Mouse (Mus musculus) left cerebral cortex, postnatal 10 days (tissue): ENCODE results near the gene Cphx2. TPM values are rescaled to one million over a fixed set of nuclear protein-coding genes. Genes with fewer than 3 reads are reported as not detected.

Source experiments
- total RNA-seq, 2 experiments: library from RNA; stranded (reverse); gene quantifications; 2 replicates each; pipeline ENCODE4 v1.2.3; 2021

Gene Cphx2
- total RNA-seq, 2 experiments from 2014 or later = not detected

Other genes starting within 250 kb of the Cphx2 start
- gene Anxa11, start 239.4 kb upstream of the Cphx2 start, total RNA-seq = 10 to 100 TPM in 1 of 2 experiments, 1 to 10 TPM in 1; 9.3 to 11.0 TPM
- gene Plac9a, start 178.4 kb upstream of the Cphx2 start, total RNA-seq = 1 to 10 TPM in 1 of 2 experiments, not detected in 1; 1.4 TPM
- 10 to 100 TPM; 19.3 to 19.6 TPM for gene Tmem254a, start 153.8 kb upstream of the Cphx2 start, total RNA-seq
- not detected for gene Cphx1, start 143.2 kb upstream of the Cphx2 start, total RNA-seq
- gene Duxbl1, start 102.9 kb upstream of the Cphx2 start, total RNA-seq = under 1 TPM in 1 of 2 experiments, not detected in 1; 0.36 TPM
- gene Gm9780, start 38.8 kb upstream of the Cphx2 start, total RNA-seq = 1 to 10 TPM; 1.2 to 3.3 TPM
- 10 to 100 TPM; 54.7 to 62.9 TPM for gene Tmem254c, start 14.2 kb upstream of the Cphx2 start, total RNA-seq
- not detected for gene Cphx3, start 781 bp downstream of the Cphx2 start, total RNA-seq
- gene Duxbl2, start 36.8 kb downstream of the Cphx2 start, total RNA-seq = under 1 TPM; 0.26 to 0.67 TPM
- 10 to 100 TPM; 14.5 to 20.4 TPM for gene Plac9b, start 101.0 kb downstream of the Cphx2 start, total RNA-seq
- 10 to 100 TPM; 32.4 to 36.6 TPM for gene Tmem254b, start 125.5 kb downstream of the Cphx2 start, total RNA-seq
- 1 to 10 TPM; 2.4 to 2.6 TPM for gene Duxbl3, start 176.4 kb downstream of the Cphx2 start, total RNA-seq